Comparison of ENCODE assay signal across 10 mouse cellular contexts in genomic region chr5:117665181-117665580, GRCm38 (mm10).
DNase-seq lines count a peak whose midpoint lies in the region; ATAC-seq lines count a peak whose summit lies in the region.
"Had no signal": no experiment of that assay in that cellular context is flagged by ENCODE, and none has a peak within 500 bp of the region (broad histone marks: within the 10 kb centered on the region; RNA-seq: fewer than 3 reads in every experiment).

No protein-coding gene starts in this region.

- peaks cover 5% of the 10 kb centered on the region; the same call in 1 of the 2 replicates for H3K27me3 ChIP-seq in heart, embryonic 13.5 days (replicated peaks)
- H3K27me3 ChIP-seq in lung, embryonic 16.5 days (ENCODE audit: control insufficient read depth, insufficient read depth, low read depth, low read length), result no peaks in the 10 kb centered on the region
- no peaks in the 10 kb centered on the region for H3K27me3 ChIP-seq in intestine, embryonic 15.5 days (replicated peaks)
- no peaks in the 10 kb centered on the region for H3K27me3 ChIP-seq in stomach, embryonic 15.5 days (replicated peaks)
- H3K27me3 ChIP-seq: midbrain, embryonic 13.5 days had no signal

- H3K9ac ChIP-seq in heart, embryonic 13.5 days, result no peak overlapping the region
- peak overlapping the region; percentile 21; the same call in 1 of the 2 replicates for H3K9ac ChIP-seq in lung, embryonic 16.5 days (ENCODE audit: low read length)
- no peak overlapping the region for H3K9ac ChIP-seq in intestine, embryonic 15.5 days
- H3K9ac ChIP-seq in stomach, embryonic 15.5 days, result no peak overlapping the region
- H3K9ac ChIP-seq: midbrain, embryonic 13.5 days had no signal

- no peaks in the 10 kb centered on the region for H3K36me3 ChIP-seq in heart, embryonic 13.5 days
- no peaks in the 10 kb centered on the region for H3K36me3 ChIP-seq in lung, embryonic 16.5 days (ENCODE audit: control insufficient read depth, insufficient read depth, low read length)
- H3K36me3 ChIP-seq in intestine, embryonic 15.5 days, result no peaks in the 10 kb centered on the region
- H3K36me3 ChIP-seq in stomach, embryonic 15.5 days, result no peaks in the 10 kb centered on the region
- H3K36me3 ChIP-seq: midbrain, embryonic 13.5 days had no signal

- DNase-seq in heart, postnatal 4 days, result no peak
- no peak for DNase-seq in lung, postnatal 25 days (ENCODE audit: low spot score)
- DNase-seq in right cerebral cortex, postnatal 4 days, result no peak
- DNase-seq in ovary, postnatal 10 days (ENCODE audit: low spot score), result no peak
- DNase-seq: right cerebral cortex, adult 18-20 months had no signal

- H3K4me1 ChIP-seq in heart, embryonic 13.5 days, result peaks cover 36% of the 10 kb centered on the region
- peaks cover 6% of the 10 kb centered on the region; the same call in 1 of the 2 replicates for H3K4me1 ChIP-seq in lung, embryonic 16.5 days (replicated peaks; ENCODE audit: control insufficient read depth, insufficient read depth, low read length)
- peaks cover 6% of the 10 kb centered on the region for H3K4me1 ChIP-seq in intestine, embryonic 15.5 days (replicated peaks)
- H3K4me1 ChIP-seq in stomach, embryonic 15.5 days, result peaks cover 6% of the 10 kb centered on the region; the same call in 1 of the 2 replicates

- no peak overlapping the region for H3K27ac ChIP-seq in heart, embryonic 13.5 days (replicated peaks)
- H3K27ac ChIP-seq in lung, embryonic 16.5 days (ENCODE audit: low read length), result no peak overlapping the region; the same call in 1 of the 2 replicates
- no peak overlapping the region for H3K27ac ChIP-seq in intestine, embryonic 15.5 days
- H3K27ac ChIP-seq in stomach, embryonic 15.5 days, result no peak overlapping the region

- ATAC-seq in heart, embryonic 13.5 days (ENCODE audit: extremely low read depth, insufficient number of reproducible peaks, low FRiP score, low TSS enrichment), result no peak
- peak; percentile 62 for ATAC-seq in lung, embryonic 16.5 days (ENCODE audit: low read depth)
- ATAC-seq in intestine, embryonic 15.5 days, result no peak
- no peak for ATAC-seq in stomach, embryonic 15.5 days (ENCODE audit: insufficient read depth, low FRiP score, low read depth)
- ATAC-seq: midbrain, embryonic 13.5 days had no signal

- WGBS in heart, embryonic 13.5 days, result 13% methylated on average over 9 of the region's 9 CpGs
- WGBS in lung, embryonic 16.5 days, result 9% methylated on average over 9 of the region's 9 CpGs
- WGBS in intestine, embryonic 15.5 days, result 14% methylated on average over 9 of the region's 9 CpGs
- WGBS in stomach, embryonic 15.5 days, result 13% methylated on average over 9 of the region's 9 CpGs

- H3K4me3 ChIP-seq in heart, embryonic 13.5 days, result no peak overlapping the region; the same call in 1 of the 2 replicates
- H3K4me3 ChIP-seq in lung, embryonic 16.5 days (ENCODE audit: low read length), result peak overlapping the region; percentile 3; the same call in 1 of the 2 replicates
- H3K4me3 ChIP-seq in intestine, embryonic 15.5 days (replicated peaks), result no peak overlapping the region
- no peak overlapping the region for H3K4me3 ChIP-seq in stomach, embryonic 15.5 days (replicated peaks)
- H3K4me3 ChIP-seq: midbrain, embryonic 13.5 days had no signal

- peak overlapping the region; percentile 50 for H3K4me2 ChIP-seq in heart, embryonic 13.5 days
- H3K4me2 ChIP-seq in lung, embryonic 16.5 days (ENCODE audit: low read depth, low read length), result peak overlapping the region; percentile 30; the same call in 1 of the 2 replicates
- H3K4me2 ChIP-seq in intestine, embryonic 15.5 days (replicated peaks), result peak overlapping the region; percentile 43
- peak overlapping the region; percentile 29 for H3K4me2 ChIP-seq in stomach, embryonic 15.5 days
- H3K4me2 ChIP-seq: midbrain, embryonic 13.5 days had no signal

- no peaks in the 10 kb centered on the region for H3K9me3 ChIP-seq in heart, embryonic 13.5 days
- no peaks in the 10 kb centered on the region for H3K9me3 ChIP-seq in lung, embryonic 16.5 days (ENCODE audit: control insufficient read depth, low read length)
- H3K9me3 ChIP-seq in intestine, embryonic 15.5 days, result no peaks in the 10 kb centered on the region
- H3K9me3 ChIP-seq in stomach, embryonic 15.5 days, result no peaks in the 10 kb centered on the region
- H3K9me3 ChIP-seq: midbrain, embryonic 13.5 days had no signal
